In genomic region chr14:62965342-62965741, GRCm38 (mm10) we compare ENCODE assay signal across 10 mouse cellular contexts. TPM values are rescaled to one million over a fixed set of nuclear protein-coding genes. Genes with fewer than 3 reads are reported as not detected.
DNase-seq lines count a peak whose midpoint lies in the region; ATAC-seq and TF ChIP-seq lines count a peak whose summit lies in the region.
"Had no signal": no experiment of that assay in that cellular context is flagged by ENCODE, and none has a peak within 500 bp of the region (broad histone marks: within the 10 kb centered on the region; RNA-seq: fewer than 3 reads in every experiment).

No protein-coding gene starts in this region.

- TF ChIP-seq CTCF in liver, embryonic 14.5 days (IDR thresholded peaks at IDR 0.05; ENCODE audit: low read depth), result 0 out of 2 replicates have a peak, but pooled peaks have one; percentile 8

- 83% methylated on average over 5 of the region's 5 CpGs for WGBS in kidney, embryonic 14.5 days
- 62% methylated on average over 5 of the region's 5 CpGs for WGBS in liver, embryonic 14.5 days (ENCODE audit: insufficient replicate concordance)
- 85% methylated on average over 5 of the region's 5 CpGs for WGBS in forebrain, embryonic 13.5 days

- no peak for TF ChIP-seq EP300 in liver, embryonic 14.5 days (IDR thresholded peaks at IDR 0.05; ENCODE audit: low read depth)

- no peaks in the 10 kb centered on the region for H3K9me3 ChIP-seq in kidney, embryonic 14.5 days (ENCODE audit: control insufficient read depth, low read length)
- no peaks in the 10 kb centered on the region for H3K9me3 ChIP-seq in liver, embryonic 14.5 days (ENCODE audit: control insufficient read depth, low read length)
- no peaks in the 10 kb centered on the region for H3K9me3 ChIP-seq in forebrain, embryonic 13.5 days (replicated peaks)

- peak; percentile 24 for DNase-seq in cerebellum, adult 9-10 months
- DNase-seq in cerebellum, adult 11 months, result no peak
- DNase-seq in kidney, postnatal 36 days, result no peak
- DNase-seq in ES-CJ7 (ENCODE audit: low read depth, low spot score), result peak; percentile 28
- DNase-seq in liver, embryonic 14.5 days (ENCODE audit: low read depth in 3 of 3, low spot score in 3 of 3), result no peak
- DNase-seq in thymus, postnatal 36 days, result no peak

- no peak for ATAC-seq in kidney, embryonic 14.5 days (ENCODE audit: low FRiP score, low TSS enrichment)
- ATAC-seq in liver, embryonic 14.5 days (ENCODE audit: insufficient read depth), result no peak
- ATAC-seq in forebrain, embryonic 13.5 days, result no peak
- ATAC-seq: forebrain, embryonic 16.5 days had no signal

- H3K4me3 ChIP-seq in kidney, embryonic 14.5 days (ENCODE audit: low read length), result no peak overlapping the region
- H3K4me3 ChIP-seq in liver, embryonic 14.5 days (ENCODE audit: insufficient read depth in 1 of 2, low read depth in 2 of 2, low read length in 2 of 2), result no peak overlapping the region
- no peak overlapping the region for H3K4me3 ChIP-seq in forebrain, embryonic 13.5 days

- no peaks in the 10 kb centered on the region for H3K27me3 ChIP-seq in kidney, embryonic 14.5 days (ENCODE audit: control insufficient read depth, insufficient read depth, low read length)
- H3K27me3 ChIP-seq in liver, embryonic 14.5 days (ENCODE audit: control insufficient read depth, insufficient read depth, low read length), result no peaks in the 10 kb centered on the region
- no peaks in the 10 kb centered on the region for H3K27me3 ChIP-seq in forebrain, embryonic 13.5 days

- H3K27ac ChIP-seq in kidney, embryonic 14.5 days (ENCODE audit: low read depth, low read length), result no peak overlapping the region
- no peak overlapping the region for H3K27ac ChIP-seq in liver, embryonic 14.5 days
- H3K27ac ChIP-seq in forebrain, embryonic 13.5 days, result no peak overlapping the region

- 0 out of 2 replicates have a peak overlapping the region, but pooled peaks have one; percentile 56 for H3K4me2 ChIP-seq in kidney, embryonic 14.5 days (replicated peaks; ENCODE audit: low read depth, low read length)
- H3K4me2 ChIP-seq in liver, embryonic 14.5 days (ENCODE audit: low read depth), result no peak overlapping the region
- H3K4me2 ChIP-seq in forebrain, embryonic 13.5 days, result no peak overlapping the region

- H3K4me1 ChIP-seq in kidney, embryonic 14.5 days (ENCODE audit: control insufficient read depth, insufficient read depth, low read length), result peaks cover 8% of the 10 kb centered on the region; the same call in 1 of the 2 replicates
- H3K4me1 ChIP-seq in liver, embryonic 14.5 days (replicated peaks; ENCODE audit: control insufficient read depth in 2 of 2, insufficient read depth in 2 of 2, low read length in 1 of 2), result no peaks in the 10 kb centered on the region
- peaks cover 8% of the 10 kb centered on the region; the same call in 1 of the 2 replicates for H3K4me1 ChIP-seq in forebrain, embryonic 13.5 days

- H3K9ac ChIP-seq in kidney, embryonic 14.5 days (ENCODE audit: low read depth, low read length), result no peak overlapping the region
- H3K9ac ChIP-seq in liver, embryonic 14.5 days (replicated peaks), result no peak overlapping the region
- H3K9ac ChIP-seq in forebrain, embryonic 13.5 days, result no peak overlapping the region

- no peaks in the 10 kb centered on the region for H3K36me3 ChIP-seq in kidney, embryonic 14.5 days (ENCODE audit: control insufficient read depth, insufficient read depth, low read length)
- no peaks in the 10 kb centered on the region for H3K36me3 ChIP-seq in liver, embryonic 14.5 days (replicated peaks; ENCODE audit: control insufficient read depth, insufficient read depth, low read depth)
- H3K36me3 ChIP-seq in forebrain, embryonic 13.5 days (ENCODE audit: poor library complexity, severe bottlenecking), result 0 out of 2 replicates have a peak, but pooled peaks cover 6% of the 10 kb centered on the region

RNA-seq across cellular contexts. Expression of gene Defb48, which starts 19.0 kb away (rescaled TPM):
- polyA plus RNA-seq in kidney, embryonic 14.5 days (2014; fragmentation: Nextera tagmentation; extraction: Ambion mirVana), result not detected in 2 replicates
- polyA plus RNA-seq in liver, embryonic 14.5 days (2012; rRNA removed), result not detected in 2 replicates
- polyA plus RNA-seq in liver, embryonic 14.5 days (2014; fragmentation: Nextera tagmentation; extraction: Ambion mirVana), result not detected in 2 replicates
- not detected in 2 replicates for polyA plus RNA-seq in forebrain, embryonic 13.5 days (2015; fragmentation: Nextera tagmentation; extraction: Ambion mirVana)
- polyA plus RNA-seq: forebrain, embryonic 16.5 days; testis, adult 2 months had no signal

RNA-seq across cellular contexts. Expression of gene Defb47, which starts 32.5 kb away (rescaled TPM):
- not detected in 2 replicates for polyA plus RNA-seq in kidney, embryonic 14.5 days (2014; fragmentation: Nextera tagmentation; extraction: Ambion mirVana)
- not detected in 2 replicates for polyA plus RNA-seq in liver, embryonic 14.5 days (2012; rRNA removed)
- not detected in 2 replicates for polyA plus RNA-seq in liver, embryonic 14.5 days (2014; fragmentation: Nextera tagmentation; extraction: Ambion mirVana)
- polyA plus RNA-seq in forebrain, embryonic 13.5 days (2015; fragmentation: Nextera tagmentation; extraction: Ambion mirVana), result not detected in 2 replicates
- polyA plus RNA-seq: forebrain, embryonic 16.5 days; testis, adult 2 months had no signal

RNA-seq across cellular contexts. Expression of gene Defb43, which starts 46.2 kb away (rescaled TPM):
- polyA plus RNA-seq in kidney, embryonic 14.5 days (2014; fragmentation: Nextera tagmentation; extraction: Ambion mirVana), result not detected in 2 replicates
- polyA plus RNA-seq in liver, embryonic 14.5 days (2012; rRNA removed), result not detected in 2 replicates
- not detected in 2 replicates for polyA plus RNA-seq in liver, embryonic 14.5 days (2014; fragmentation: Nextera tagmentation; extraction: Ambion mirVana)
- not detected in 2 replicates for polyA plus RNA-seq in forebrain, embryonic 13.5 days (2015; fragmentation: Nextera tagmentation; extraction: Ambion mirVana)
- polyA plus RNA-seq: forebrain, embryonic 16.5 days; testis, adult 2 months had no signal

Comparison
In these comparisons a context has a peak if more than half of its experiments do, and no peak if none do; other contexts are left out.
1. DNase-seq: peak in cerebellum, adult 9-10 months (single experiment) and ES-CJ7 (single experiment); none in cerebellum, adult 11 months (single experiment), kidney, postnatal 36 days (0 of 2), liver, embryonic 14.5 days (0 of 3) and thymus, postnatal 36 days (0 of 2).